Mouse (Mus musculus) layer of hippocampus, postnatal 25 days (tissue): ENCODE measurements around the gene Wwox. TPM values are rescaled to one million over a fixed set of nuclear protein-coding genes. Genes with fewer than 3 reads are reported as not detected.
A peak's percentile ranks its signal among the peaks of the same experiment; 100 is the strongest.

ENCODE experiments used
- DNase-seq, 2 experiments: peaks; one replicate each; pipeline ENCODE4 v3.0.0; 2022; ENCODE audit warnings: mixed read lengths in 2 of 2, low spot score in 1 of 2; ENCODE audit errors: extremely low spot score in 1 of 2
- total RNA-seq, 2 experiments: library from RNA; stranded (reverse); gene quantifications; 2 replicates each; pipeline ENCODE4 v1.2.3; 2021

The Wwox gene
- total RNA-seq, 2 experiments from 2014 or later = 11.4 to 11.9 TPM

- no peak for DNase-seq
Measured at GRCm38 (mm10) chr8:114933248-114933647, 493.8 kb downstream of the Wwox start.

DNA sequence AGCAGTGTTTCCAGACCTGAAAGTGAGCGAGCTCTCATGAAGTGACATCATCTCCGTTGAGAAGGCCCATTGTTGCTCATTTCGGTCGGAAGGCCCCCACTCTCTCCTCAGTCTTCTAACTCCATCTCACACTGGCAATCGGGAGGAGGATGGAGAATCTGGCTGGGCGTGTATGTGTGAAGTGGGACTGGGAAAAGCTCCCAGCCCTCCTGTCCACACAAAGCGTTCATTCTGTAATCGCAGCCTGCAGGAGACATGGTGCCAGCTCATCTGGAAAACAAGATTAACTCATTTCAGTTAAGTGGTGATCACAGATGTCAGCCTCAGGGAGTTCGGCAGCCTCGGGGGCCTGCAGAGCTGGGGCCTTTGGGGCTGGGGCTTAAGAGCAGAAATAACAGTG lies 497.4 kb downstream of the Wwox start:
- DNase-seq = no peak

GRCm38 (mm10) chr8:114939338-114939737 lies 499.9 kb downstream of the Wwox start:
- DNase-seq = no peak

DNA sequence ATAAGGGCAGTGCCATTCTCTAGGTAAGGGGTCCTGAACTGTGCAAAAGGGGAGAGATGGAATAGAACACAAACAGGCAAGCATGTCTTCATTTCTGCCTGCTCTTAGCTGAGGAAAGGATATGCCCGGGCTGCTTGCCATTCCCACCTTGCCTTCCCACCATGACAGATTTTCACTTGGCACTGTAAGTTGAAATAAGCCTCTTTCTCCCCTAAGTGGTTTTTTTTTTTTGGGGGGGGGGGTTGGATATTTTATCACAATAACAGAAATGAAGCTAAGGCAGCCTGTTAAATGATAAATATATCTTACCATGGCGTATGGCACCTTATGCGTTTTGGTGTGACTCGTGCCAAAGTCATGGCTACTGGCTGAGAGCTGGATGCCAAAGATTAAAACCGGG lies 501.6 kb downstream of the Wwox start:
- DNase-seq = no peak

- DNase-seq = no peak
Measured at GRCm38 (mm10) chr8:114941644-114942043, 502.2 kb downstream of the Wwox start.

- DNase-seq = no peak
Measured at GRCm38 (mm10) chr8:114947921-114948320, 508.5 kb downstream of the Wwox start.

DNA sequence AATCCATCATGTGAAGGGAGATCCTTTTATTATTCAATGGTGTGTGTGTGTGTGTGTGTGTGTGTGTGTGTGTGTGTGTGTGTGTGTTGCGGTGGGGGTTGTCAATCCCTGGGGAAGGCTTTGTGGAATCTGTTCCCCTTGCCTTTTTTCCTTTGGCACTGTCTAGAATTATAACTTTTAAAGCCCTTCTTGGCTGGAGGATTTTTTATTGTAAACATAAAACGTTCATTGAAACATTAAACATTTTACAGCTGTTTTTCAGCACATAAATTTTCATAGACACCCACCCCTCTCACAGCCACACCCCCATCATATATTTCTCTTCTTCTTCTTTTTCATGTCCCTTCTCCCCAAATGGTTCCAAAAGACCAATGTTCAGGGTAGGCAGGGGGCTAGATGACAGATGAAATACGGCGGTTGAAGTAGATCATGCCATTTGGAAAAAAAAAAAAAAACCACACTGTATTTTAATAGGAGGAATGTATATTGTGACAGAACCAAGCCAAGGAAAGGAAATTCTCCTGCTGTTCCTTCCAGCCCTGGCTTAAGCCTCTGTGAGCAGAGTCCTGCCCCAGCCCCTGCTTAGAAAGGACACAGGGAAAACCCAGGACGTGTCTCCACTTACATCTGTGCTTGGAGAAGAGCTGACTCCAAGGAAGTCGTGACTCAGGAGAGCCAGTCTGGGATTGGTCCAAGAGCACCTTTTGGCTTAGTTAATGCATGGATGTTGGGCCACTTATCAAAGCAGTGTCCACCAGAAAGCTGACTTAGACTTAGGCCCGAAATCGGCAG lies 517.1 kb downstream of the Wwox start:
- no peak for DNase-seq

GRCm38 (mm10) chr8:114958437-114959107 lies 519.1 kb downstream of the Wwox start:
- no peak for DNase-seq

- no peak for DNase-seq
Measured at GRCm38 (mm10) chr8:114959406-114959805, 520.0 kb downstream of the Wwox start.

DNA sequence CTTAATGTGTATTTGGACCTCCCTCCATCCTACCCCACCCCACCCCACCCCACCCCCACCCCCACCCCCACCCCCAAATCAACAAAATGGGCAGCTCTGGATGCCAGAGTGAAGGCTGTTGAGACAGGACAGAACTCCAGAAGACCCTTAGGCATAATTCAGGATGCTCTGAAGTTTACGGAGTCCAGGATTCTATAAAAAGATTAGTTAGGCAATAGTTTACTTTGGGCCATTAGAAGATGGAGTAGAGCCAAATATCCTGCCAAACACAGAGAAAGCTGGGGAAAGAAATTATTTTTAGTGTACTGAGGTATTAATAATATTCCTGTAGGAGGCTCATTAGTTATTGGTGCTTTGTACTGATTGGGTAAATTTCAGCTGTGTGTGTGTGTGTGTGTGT lies 523.0 kb downstream of the Wwox start:
- DNase-seq = no peak

DNA sequence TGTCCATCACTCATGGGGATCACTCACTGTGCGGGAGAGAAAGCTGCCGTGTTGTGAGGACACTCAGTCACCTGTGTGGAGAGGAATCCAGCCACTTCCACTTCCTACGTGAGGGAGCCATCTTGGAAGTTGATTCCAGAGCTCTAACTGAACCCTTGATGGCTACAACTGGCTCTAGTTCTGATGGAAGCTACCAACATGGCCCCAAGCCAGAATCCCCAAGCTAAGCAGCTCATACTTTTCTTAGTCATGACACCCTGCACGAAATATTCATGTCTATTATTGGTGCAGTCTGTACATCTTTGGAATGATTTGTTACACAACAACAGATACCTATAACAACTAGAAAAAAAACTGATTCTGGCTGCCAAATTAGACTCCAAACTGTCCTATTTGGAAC lies 523.8 kb downstream of the Wwox start:
- no peak for DNase-seq

- no peak for DNase-seq
Measured at GRCm38 (mm10) chr8:114964206-114964605, 524.8 kb downstream of the Wwox start.

DNA sequence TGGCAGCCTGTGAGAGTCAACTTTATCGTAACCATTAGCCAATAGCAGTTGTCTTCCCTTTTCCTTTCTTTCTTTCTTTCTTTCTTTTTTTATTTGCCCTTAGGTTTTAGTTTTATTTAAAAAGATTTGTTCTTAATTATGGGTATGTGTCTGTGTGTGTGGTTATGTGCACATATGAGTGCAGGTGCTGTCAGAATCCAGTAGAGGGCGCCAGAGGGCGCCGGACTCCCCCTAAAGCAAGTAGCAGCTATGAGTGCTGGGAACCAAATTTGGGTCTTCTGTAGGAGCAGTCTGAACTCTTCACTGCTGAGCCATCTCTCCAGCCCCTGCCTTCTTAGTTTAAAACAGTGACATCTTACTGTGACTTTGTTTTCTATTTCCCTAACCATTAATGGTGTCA lies 529.4 kb downstream of the Wwox start:
- no peak for DNase-seq

DNA sequence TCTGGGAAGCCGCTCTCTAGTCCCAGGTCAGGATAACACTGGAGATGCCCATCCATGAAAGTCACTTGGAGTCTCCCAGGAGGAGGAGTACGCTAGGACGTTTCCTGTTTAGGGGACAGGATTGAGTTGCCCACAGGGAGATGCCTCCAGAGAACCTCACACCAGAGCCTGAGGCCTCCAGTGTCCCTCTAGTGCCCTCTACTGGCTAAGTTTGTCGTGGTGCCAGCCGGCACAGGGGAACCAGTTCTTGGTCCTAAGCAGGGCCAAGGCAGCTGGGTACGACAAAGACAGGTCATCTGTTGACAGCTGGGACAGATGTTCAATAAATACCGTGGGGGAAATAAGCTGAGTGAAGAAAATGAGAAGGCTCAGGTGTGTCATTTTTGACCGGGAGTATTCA lies 531.9 kb downstream of the Wwox start:
- peak; percentile 55 to 80 for DNase-seq

GRCm38 (mm10) chr8:114973002-114973461 lies 533.6 kb downstream of the Wwox start:
- DNase-seq = no peak

DNA sequence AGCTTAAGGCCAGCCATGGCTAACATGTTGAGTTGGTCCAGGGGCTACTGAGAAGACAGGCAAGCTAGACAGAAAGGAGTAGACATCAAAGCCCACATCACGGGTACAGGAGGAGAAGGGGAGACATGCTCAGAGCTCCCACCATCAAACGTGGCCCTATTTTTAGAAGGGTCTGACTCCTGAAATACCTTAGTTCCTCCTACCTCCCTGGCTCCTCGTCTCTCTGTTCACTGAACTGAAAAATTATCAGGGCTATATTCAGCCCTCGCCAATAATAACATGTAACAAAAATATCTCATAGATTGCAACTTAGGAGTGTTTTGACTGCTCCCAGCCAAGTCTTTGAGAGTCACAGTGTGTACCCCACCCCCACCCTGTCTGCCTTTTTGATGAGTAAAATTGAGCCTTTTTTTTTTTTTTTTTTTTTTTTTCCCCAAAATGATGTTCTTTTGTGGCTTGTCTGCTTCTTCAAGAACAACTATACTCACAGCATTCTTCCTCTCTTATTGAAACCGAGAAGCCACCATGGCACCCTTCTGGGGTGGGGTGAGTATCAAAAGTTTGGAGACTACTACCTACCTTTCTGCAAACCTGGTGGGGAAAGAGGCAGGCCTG lies 535.0 kb downstream of the Wwox start:
- no peak for DNase-seq

DNA sequence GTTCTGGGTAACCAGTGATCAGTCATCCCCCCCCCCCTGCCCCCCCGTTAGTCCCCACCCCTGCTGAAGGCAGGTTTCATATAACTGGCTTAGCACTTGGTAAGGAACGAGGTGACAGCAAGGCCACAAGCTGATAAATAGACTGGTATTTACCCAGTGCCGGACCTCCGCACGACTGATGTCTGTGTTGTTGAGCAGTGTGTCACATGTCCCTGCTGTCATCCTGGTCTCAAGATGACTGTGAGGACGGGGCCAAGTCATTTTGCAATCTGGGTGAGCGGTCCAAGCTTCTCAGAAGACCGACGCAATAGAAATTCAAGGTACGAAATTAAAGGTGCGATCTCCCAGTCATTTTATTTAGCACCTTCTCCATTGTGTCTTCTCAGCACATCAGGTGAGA lies 538.3 kb downstream of the Wwox start:
- no peak for DNase-seq

DNA sequence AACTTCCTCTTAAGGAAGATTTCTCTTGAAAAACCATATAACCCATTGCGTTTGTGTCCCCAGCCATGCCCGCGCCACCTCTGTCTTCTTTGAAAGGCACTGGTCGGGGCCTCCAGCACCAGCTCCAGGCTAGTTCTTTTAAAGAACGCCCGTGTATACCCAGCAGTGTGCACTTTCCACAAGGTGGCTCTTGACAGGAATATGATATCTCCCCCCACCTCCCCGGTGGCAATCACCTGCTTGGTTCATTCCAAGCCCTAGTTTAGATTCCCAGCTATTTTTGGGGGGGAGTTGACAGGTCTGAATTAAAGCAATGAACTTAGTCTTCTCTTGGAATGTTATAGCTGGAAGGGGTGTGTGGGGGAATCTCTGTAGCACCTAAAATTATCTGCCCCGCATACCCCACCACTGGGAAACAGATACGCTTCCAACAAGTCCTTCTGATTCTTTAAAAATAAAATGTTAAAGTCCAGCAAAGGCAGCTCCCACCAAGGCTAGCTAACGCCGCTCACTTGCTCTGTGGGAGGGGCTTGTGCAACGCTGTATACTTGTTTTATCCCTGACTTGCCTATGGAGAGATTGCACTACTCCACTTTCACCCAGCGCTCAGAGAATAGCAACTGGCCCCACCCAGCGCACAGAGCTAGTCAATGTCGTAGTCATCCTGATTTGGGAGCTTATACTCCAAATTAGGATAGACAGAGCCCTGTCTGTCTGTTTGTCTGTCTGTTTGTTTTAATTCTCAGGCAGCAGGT lies 538.9 kb downstream of the Wwox start:
- DNase-seq = no peak

GRCm38 (mm10) chr8:114979671-114980070 lies 540.2 kb downstream of the Wwox start:
- DNase-seq = no peak

- no peak for DNase-seq
Measured at GRCm38 (mm10) chr8:114982762-114983161, 543.3 kb downstream of the Wwox start.

DNA sequence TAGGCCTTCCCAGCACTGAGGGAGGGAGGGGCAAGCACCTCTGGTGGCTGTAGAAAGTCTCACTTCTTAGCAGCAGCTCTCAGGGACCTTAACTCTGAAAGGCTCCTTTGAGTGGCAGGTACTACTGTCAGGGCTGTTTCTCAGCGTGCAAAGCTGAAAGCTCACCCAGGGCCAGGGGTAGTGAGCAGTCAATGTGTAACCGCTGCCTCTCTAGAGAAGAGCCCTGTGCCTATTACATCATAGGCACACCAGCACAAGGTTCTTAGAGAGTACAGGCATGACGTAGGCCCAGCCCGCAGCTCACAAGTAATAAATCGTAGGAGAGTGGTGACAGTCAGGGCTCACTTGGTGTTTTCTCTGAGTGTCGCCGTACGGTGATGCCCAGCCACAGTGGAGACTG lies 545.0 kb downstream of the Wwox start:
- no peak for DNase-seq
